ENCODE assay signal across 8 mouse cellular contexts in genomic region chr17:70751161-70751651, GRCm38 (mm10).
DNase-seq lines count a peak whose midpoint lies in the region; ATAC-seq and TF ChIP-seq lines count a peak whose summit lies in the region.

No protein-coding gene starts in this region.

- H3K4me3 ChIP-seq in forebrain, embryonic 13.5 days, result peak overlapping the region; percentile 33
- peak overlapping the region; percentile 30 to 40; a peak in 3 of 4 replicates for H3K4me3 ChIP-seq in liver, embryonic 14.5 days (ENCODE audit: insufficient read depth in 1 of 2, low read depth in 2 of 2, low read length in 2 of 2)

- peaks cover 30% of the 10 kb centered on the region for H3K27me3 ChIP-seq in forebrain, embryonic 13.5 days
- H3K27me3 ChIP-seq in liver, embryonic 14.5 days (ENCODE audit: control insufficient read depth, insufficient read depth, low read length), result peaks cover 13% of the 10 kb centered on the region

- H3K4me2 ChIP-seq in forebrain, embryonic 13.5 days, result peak overlapping the region; percentile 60
- peak overlapping the region; percentile 53 for H3K4me2 ChIP-seq in liver, embryonic 14.5 days (ENCODE audit: low read depth)

- 7% methylated on average over 19 of the region's 19 CpGs for WGBS in forebrain, embryonic 13.5 days
- WGBS in liver, embryonic 14.5 days (ENCODE audit: insufficient replicate concordance), result under 1% methylated on average over 19 of the region's 19 CpGs

- peak overlapping the region; percentile 45 for H3K9ac ChIP-seq in forebrain, embryonic 13.5 days
- H3K9ac ChIP-seq in liver, embryonic 14.5 days (replicated peaks), result no peak overlapping the region

- peaks cover 40% of the 10 kb centered on the region for H3K4me1 ChIP-seq in forebrain, embryonic 13.5 days
- peaks cover 0 to 9% of the 10 kb centered on the region in 2 experiments; a peak in 2 of 4 replicates for H3K4me1 ChIP-seq in liver, embryonic 14.5 days (replicated peaks; ENCODE audit: control insufficient read depth in 2 of 2, insufficient read depth in 2 of 2, low read length in 1 of 2)

- no peak overlapping the region for H3K27ac ChIP-seq in forebrain, embryonic 13.5 days
- H3K27ac ChIP-seq in liver, embryonic 14.5 days, result no peak overlapping the region

- H3K9me3 ChIP-seq in forebrain, embryonic 13.5 days (replicated peaks), result no peaks in the 10 kb centered on the region
- H3K9me3 ChIP-seq in liver, embryonic 14.5 days (ENCODE audit: control insufficient read depth, low read length), result no peaks in the 10 kb centered on the region

- H3K36me3 ChIP-seq in forebrain, embryonic 13.5 days (ENCODE audit: poor library complexity, severe bottlenecking), result no peaks in the 10 kb centered on the region
- H3K36me3 ChIP-seq in liver, embryonic 14.5 days (replicated peaks; ENCODE audit: control insufficient read depth, insufficient read depth, low read depth), result no peaks in the 10 kb centered on the region

- ATAC-seq in forebrain, embryonic 13.5 days, result no peak
- ATAC-seq in liver, embryonic 14.5 days (ENCODE audit: insufficient read depth), result no peak

- DNase-seq in lung, adult 18-20 months, result peak; percentile 48 to 63
- DNase-seq in lung, postnatal 25 days (ENCODE audit: low spot score), result no peak
- DNase-seq in induced T-regulatory cell, adult 2 months (ENCODE audit: low read depth), result peak; percentile 54
- no peak for DNase-seq in liver, embryonic 14.5 days (ENCODE audit: low read depth in 3 of 3, low spot score in 3 of 3)
- peak; percentile 41 for DNase-seq in retina, postnatal 1 day
- DNase-seq in layer of hippocampus, postnatal 10 days (ENCODE audit: low spot score in 2 of 2), result no peak
- DNase-seq in urinary bladder, postnatal 4 days (ENCODE audit: low spot score in 2 of 2), result no peak

- no peak for TF ChIP-seq CTCF in liver, embryonic 14.5 days (IDR thresholded peaks at IDR 0.05; ENCODE audit: low read depth)

- no peak for TF ChIP-seq EP300 in liver, embryonic 14.5 days (IDR thresholded peaks at IDR 0.05; ENCODE audit: low read depth)

Comparison
In these comparisons a context has a peak if more than half of its experiments do, and no peak if none do; other contexts are left out.
1. DNase-seq: peak in lung, adult 18-20 months (2 of 2), induced T-regulatory cell, adult 2 months (single experiment) and retina, postnatal 1 day (single experiment); none in lung, postnatal 25 days (single experiment), liver, embryonic 14.5 days (0 of 3), layer of hippocampus, postnatal 10 days (0 of 2) and urinary bladder, postnatal 4 days (0 of 2).